Mouse (Mus musculus): Measurements from ENCODE around the gene Atrn.

- TF ChIP-seq CTCF (conservative IDR thresholded peaks at IDR 0.05 in 1 of 2, IDR thresholded peaks at IDR 0.05 in 1 of 2; ENCODE audit: low read depth in 2 of 2, low read length in 2 of 2) (no peak), POLR2A (IDR thresholded peaks at IDR 0.05; ENCODE audit: low read depth, low read length) (no peak), ZNF384 (IDR thresholded peaks at IDR 0.05; ENCODE audit: low read depth, low read length) (no peak), UBTF (IDR thresholded peaks at IDR 0.05; ENCODE audit: low read depth, low read length) (no peak), MXI1 (IDR thresholded peaks at IDR 0.05; ENCODE audit: low read depth, low read length) (no peak)
These were observed 160.0 kb downstream of the Atrn start for GRCm38 (mm10) chr2:131066342-131066741.

All from CH12.LX (cell line).